Mouse (Mus musculus) central nervous system, embryonic 18 days (tissue): ENCODE measurements around the gene Olfr1025-ps1. TPM values are rescaled to one million over a fixed set of nuclear protein-coding genes. Genes with fewer than 3 reads are reported as not detected.

Experiments
- polyA plus RNA-seq: library from polyadenylated mRNA; depleted of rRNA; stranded (reverse); fragments of >200 nt; gene quantifications from 2 replicates; pipeline ENCODE4 v1.2.3, GENCODE M21; 2012; rRNA removed

Gene Olfr1025-ps1
- not detected in 2 replicates for polyA plus RNA-seq

DNA sequence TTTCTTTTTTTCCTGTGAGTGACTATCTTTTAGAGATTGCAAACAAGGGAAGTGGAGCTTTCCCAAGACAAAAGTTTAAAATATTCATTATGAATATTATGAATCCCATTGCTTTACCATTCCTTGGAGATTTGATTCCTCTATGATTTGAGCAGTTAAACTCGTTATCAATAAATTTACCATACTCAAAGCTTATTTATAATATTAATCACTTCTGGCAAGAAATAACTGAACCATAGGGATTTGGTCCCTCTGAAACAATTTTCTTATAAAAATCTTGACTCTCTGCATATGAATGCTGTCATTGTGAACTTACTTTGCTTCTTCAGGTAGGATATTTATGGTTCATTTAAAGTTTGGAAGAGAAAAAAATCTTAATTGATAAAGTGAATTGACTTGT lies at the start of gene Olfr1025-ps1:
Gene Olfr1025-ps1, plus strand, starts transcription at position 301 of the 400 bp plus-strand sequence.

DNA sequence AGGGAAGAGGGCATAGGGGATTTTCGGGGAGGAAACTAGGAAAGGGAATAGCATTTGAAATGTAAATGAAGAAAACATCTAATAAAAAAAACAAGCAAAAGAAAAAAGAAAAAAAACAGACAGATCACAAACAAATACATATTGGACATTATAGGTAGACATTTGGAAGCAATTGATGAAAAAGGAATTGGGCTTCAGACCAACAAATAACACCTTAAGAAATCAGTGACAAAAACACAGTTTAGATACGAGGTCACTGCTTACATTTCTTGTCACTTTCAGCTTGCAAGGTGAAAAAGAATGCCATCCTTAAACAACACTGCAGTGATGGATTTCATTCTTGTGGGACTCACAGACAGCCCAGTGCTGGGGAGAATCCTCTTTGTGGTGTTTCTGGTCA lies 46.7 kb upstream of the Olfr1025-ps1 start, which contains the start of gene Olfr1022:
Gene Olfr1022, plus strand, starts transcription at position 301 of the 400 bp plus-strand sequence.

DNA sequence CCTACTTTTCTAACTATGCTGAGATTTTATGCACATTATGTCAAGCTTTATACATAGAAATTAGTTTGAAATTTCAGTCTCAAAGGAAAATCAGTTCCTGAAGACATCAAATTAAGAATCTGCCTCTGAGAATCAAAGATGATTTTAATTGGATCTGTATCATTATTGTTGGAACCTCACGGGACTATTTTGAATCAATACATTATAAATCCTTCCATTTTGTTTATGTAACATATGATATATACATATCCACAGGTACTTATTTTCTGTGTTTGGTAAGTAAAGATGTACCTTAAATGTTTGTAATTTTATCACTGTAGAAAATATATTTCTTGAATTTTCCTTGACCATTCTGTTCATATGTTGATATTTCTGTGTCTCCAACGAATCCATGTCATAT lies 29.7 kb upstream of the Olfr1025-ps1 start, which contains the start of gene Olfr1023:
Gene Olfr1023, plus strand, starts transcription at position 301 of the 400 bp plus-strand sequence.

DNA sequence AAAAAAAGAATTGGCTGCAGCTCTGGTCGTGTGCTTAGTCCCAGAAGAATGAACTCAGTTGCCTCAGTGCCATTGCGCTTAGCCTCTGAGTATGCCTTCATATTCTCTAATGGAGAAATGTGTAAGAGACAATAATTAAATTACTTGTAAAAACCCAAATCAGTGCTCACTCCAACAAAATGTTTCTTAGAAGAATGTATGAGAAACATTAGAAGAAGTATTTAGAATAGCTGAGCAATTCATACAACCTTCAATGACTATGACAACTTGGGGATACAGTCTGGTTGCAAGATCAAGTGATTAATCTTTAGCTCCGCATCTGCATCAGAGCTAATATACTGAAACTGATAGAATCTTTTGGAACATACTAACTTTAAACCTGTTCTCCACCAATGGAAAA lies 10.0 kb upstream of the Olfr1025-ps1 start, which contains the start of gene Olfr1024:
Gene Olfr1024, minus strand, starts transcription at position 101 of the 400 bp plus-strand sequence.

DNA sequence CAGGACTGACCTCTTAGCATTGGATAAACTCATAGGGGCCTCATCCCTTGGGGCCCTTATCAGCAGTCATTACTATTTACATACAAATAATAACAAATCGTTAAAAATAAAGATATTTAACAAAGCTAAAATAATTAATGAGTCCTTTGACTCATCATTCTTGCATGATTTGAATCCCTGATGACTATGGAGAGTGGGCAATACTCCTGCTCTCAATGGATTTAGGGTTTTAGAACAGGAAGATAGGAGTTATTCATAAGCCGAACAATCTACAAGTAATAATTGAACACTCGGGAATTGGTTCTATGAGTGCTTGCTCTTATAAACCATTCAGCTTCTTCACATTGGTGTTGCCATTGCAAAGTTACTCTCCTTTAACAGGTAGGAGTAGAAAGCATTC lies 6.3 kb downstream of the Olfr1025-ps1 start, which contains the start of gene Olfr1026:
Gene Olfr1026, plus strand, starts transcription at position 301 of the 400 bp plus-strand sequence.

DNA sequence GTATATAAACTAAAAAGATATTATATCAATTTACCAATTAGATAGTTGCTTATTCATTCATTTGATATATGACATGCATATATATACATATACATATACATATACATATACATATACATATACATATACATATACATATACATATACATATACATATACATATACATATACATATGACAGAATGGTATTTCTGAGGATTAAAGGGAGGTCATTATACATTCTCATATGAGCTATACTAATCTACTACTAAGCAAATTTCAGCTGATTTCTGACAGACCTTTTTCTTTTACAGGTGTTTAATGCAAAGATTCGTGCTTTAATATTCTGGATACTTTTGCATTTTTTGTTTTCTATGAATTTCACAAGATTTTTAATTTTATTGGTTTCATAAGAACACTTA lies 35.1 kb downstream of the Olfr1025-ps1 start, which contains the start of gene Olfr1028:
Gene Olfr1028, plus strand, starts transcription at position 301 of the 400 bp plus-strand sequence.

Other genes starting within 250 kb of the Olfr1025-ps1 start
- gene Olfr1006, start 236.4 kb upstream of the Olfr1025-ps1 start, polyA plus RNA-seq = not detected in 2 replicates
- not detected in 2 replicates for gene Olfr1008, start 225.8 kb upstream of the Olfr1025-ps1 start, polyA plus RNA-seq
- gene Olfr1009, start 199.8 kb upstream of the Olfr1025-ps1 start, polyA plus RNA-seq = not detected in 2 replicates
- not detected in 2 replicates for gene Olfr1012, start 152.4 kb upstream of the Olfr1025-ps1 start, polyA plus RNA-seq
- not detected in 2 replicates for gene Olfr1013, start 148.1 kb upstream of the Olfr1025-ps1 start, polyA plus RNA-seq
- not detected in 2 replicates for gene Olfr1014, start 142.5 kb upstream of the Olfr1025-ps1 start, polyA plus RNA-seq
- gene Olfr1015, start 133.2 kb upstream of the Olfr1025-ps1 start, polyA plus RNA-seq = not detected in 2 replicates
- not detected in 2 replicates for gene Olfr1016, start 112.6 kb upstream of the Olfr1025-ps1 start, polyA plus RNA-seq
- gene Olfr1018, start 96.7 kb upstream of the Olfr1025-ps1 start, polyA plus RNA-seq = not detected in 2 replicates
- not detected in 2 replicates for gene Olfr1019, start 69.7 kb upstream of the Olfr1025-ps1 start, polyA plus RNA-seq
- not detected in 2 replicates for gene Olfr1020, start 68.2 kb upstream of the Olfr1025-ps1 start, polyA plus RNA-seq
- gene Olfr1022, start 46.6 kb upstream of the Olfr1025-ps1 start, polyA plus RNA-seq = not detected in 2 replicates
- gene Olfr1023, start 29.6 kb upstream of the Olfr1025-ps1 start, polyA plus RNA-seq = not detected in 2 replicates
- gene Olfr1024, start 10.1 kb upstream of the Olfr1025-ps1 start, polyA plus RNA-seq = not detected in 2 replicates
- gene Olfr1026, start 6.4 kb downstream of the Olfr1025-ps1 start, polyA plus RNA-seq = not detected in 2 replicates
- gene Olfr1028, start 35.2 kb downstream of the Olfr1025-ps1 start, polyA plus RNA-seq = not detected in 2 replicates
- gene Olfr1029, start 58.7 kb downstream of the Olfr1025-ps1 start, polyA plus RNA-seq = not detected in 2 replicates
- not detected in 2 replicates for gene Olfr1030, start 64.1 kb downstream of the Olfr1025-ps1 start, polyA plus RNA-seq
- not detected in 2 replicates for gene Olfr1031, start 75.1 kb downstream of the Olfr1025-ps1 start, polyA plus RNA-seq
- not detected in 2 replicates for gene Olfr1032, start 90.3 kb downstream of the Olfr1025-ps1 start, polyA plus RNA-seq
- gene Olfr1033, start 105.4 kb downstream of the Olfr1025-ps1 start, polyA plus RNA-seq = 0.34 and 0.35 TPM in 2 replicates
- 0.03 and 0.04 TPM in 2 replicates for gene Olfr1034, start 130.7 kb downstream of the Olfr1025-ps1 start, polyA plus RNA-seq
- not detected in 2 replicates for gene Olfr1036, start 158.8 kb downstream of the Olfr1025-ps1 start, polyA plus RNA-seq
- gene Olfr1037, start 172.2 kb downstream of the Olfr1025-ps1 start, polyA plus RNA-seq = not detected in 2 replicates
- not detected in 2 replicates for gene Olfr1039, start 220.7 kb downstream of the Olfr1025-ps1 start, polyA plus RNA-seq
- not detected in 2 replicates for gene Olfr1040, start 231.5 kb downstream of the Olfr1025-ps1 start, polyA plus RNA-seq
- gene Olfr1042, start 246.6 kb downstream of the Olfr1025-ps1 start, polyA plus RNA-seq = not detected in 2 replicates